Mouse (Mus musculus): Measurements from ENCODE around the gene Larp4b.

The Larp4b gene

GRCm38 (mm10) chr13:9178270-9178669, 84.6 kb downstream of the Larp4b start:
- DNase-seq (ENCODE audit: low spot score in 2 of 2) = no peak

- DNase-seq (ENCODE audit: low spot score in 2 of 2) = no peak
These were observed 85.0 kb downstream of the Larp4b start for GRCm38 (mm10) chr13:9178718-9179117.

- peak in 1 of 2 experiments; percentile 10 for DNase-seq (ENCODE audit: low spot score in 2 of 2)
These were observed 86.5 kb downstream of the Larp4b start for GRCm38 (mm10) chr13:9180221-9180620.

GRCm38 (mm10) chr13:9181106-9181505, 87.4 kb downstream of the Larp4b start:
- DNase-seq (ENCODE audit: low spot score in 2 of 2) = no peak

GRCm38 (mm10) chr13:9181666-9182264, 88.1 kb downstream of the Larp4b start:
- DNase-seq (ENCODE audit: low spot score in 2 of 2) = peak; percentile 27 to 71

- DNase-seq (ENCODE audit: low spot score in 2 of 2) = no peak
These were observed 90.6 kb downstream of the Larp4b start for GRCm38 (mm10) chr13:9184281-9184680.

GRCm38 (mm10) chr13:9184716-9185115, 91.0 kb downstream of the Larp4b start:
- no peak for DNase-seq (ENCODE audit: low spot score in 2 of 2)

- DNase-seq (ENCODE audit: low spot score in 2 of 2) = no peak
These were observed 93.5 kb downstream of the Larp4b start for GRCm38 (mm10) chr13:9187156-9187555.

GRCm38 (mm10) chr13:9187566-9188530, 94.2 kb downstream of the Larp4b start:
- DNase-seq (ENCODE audit: low spot score in 2 of 2) = no peak

- DNase-seq (ENCODE audit: low spot score in 2 of 2) = no peak
These were observed 95.8 kb downstream of the Larp4b start for GRCm38 (mm10) chr13:9189481-9189880.

GRCm38 (mm10) chr13:9191172-9192140, 97.8 kb downstream of the Larp4b start:
- DNase-seq (ENCODE audit: low spot score in 2 of 2) = peak; percentile 49 to 65

GRCm38 (mm10) chr13:9192797-9193330, 99.2 kb downstream of the Larp4b start:
- DNase-seq (ENCODE audit: low spot score in 2 of 2) = no peak

GRCm38 (mm10) chr13:9194656-9195055, 101.0 kb downstream of the Larp4b start:
- DNase-seq (ENCODE audit: low spot score in 2 of 2) = no peak

- no peak for DNase-seq (ENCODE audit: low spot score in 2 of 2)
These were observed 101.9 kb downstream of the Larp4b start for GRCm38 (mm10) chr13:9195565-9195964.

GRCm38 (mm10) chr13:9198106-9198505, 104.4 kb downstream of the Larp4b start:
- no peak for DNase-seq (ENCODE audit: low spot score in 2 of 2)

GRCm38 (mm10) chr13:9198728-9199464, 105.2 kb downstream of the Larp4b start:
- no peak for DNase-seq (ENCODE audit: low spot score in 2 of 2)

- DNase-seq (ENCODE audit: low spot score in 2 of 2) = no peak
These were observed 105.8 kb downstream of the Larp4b start for GRCm38 (mm10) chr13:9199465-9199844.

GRCm38 (mm10) chr13:9222761-9223405, 129.2 kb downstream of the Larp4b start:
- DNase-seq (ENCODE audit: low spot score in 2 of 2) = no peak

Data from heart, adult 9 months (tissue).